Mouse (Mus musculus): Measurements from ENCODE around the gene Rgs6. TPM values are rescaled to one million over a fixed set of nuclear protein-coding genes. Genes with fewer than 3 reads are reported as not detected.

The Rgs6 gene
- polyA plus RNA-seq, 1 experiment: 2.9 TPM

DNA sequence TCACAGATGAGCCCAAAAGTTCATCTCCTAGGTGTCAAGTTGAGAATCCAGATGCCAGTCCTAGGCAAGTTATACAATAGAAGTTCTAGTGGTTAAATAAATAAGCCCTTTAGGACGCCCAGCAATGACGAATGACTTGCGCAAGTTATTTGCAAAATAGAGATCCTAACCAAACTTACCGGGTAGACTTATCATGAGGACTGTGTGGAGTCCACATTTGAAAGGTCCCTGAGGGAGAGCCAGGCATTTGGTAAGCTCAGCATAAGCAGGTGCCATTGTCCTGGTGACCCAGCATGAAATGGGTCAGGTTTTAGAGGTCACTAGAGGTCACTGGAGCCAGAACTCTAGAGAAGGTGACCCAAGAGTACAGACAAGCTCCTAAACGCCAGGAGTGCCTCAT is 467.6 kb downstream of the Rgs6 start:
- no peaks in the 10 kb centered on the region for H3K36me3 ChIP-seq (ENCODE audit: control insufficient read depth, insufficient read depth, low read length)
- no peak overlapping the region for H3K27ac ChIP-seq (ENCODE audit: insufficient read depth, low read depth, low read length)
- no peaks in the 10 kb centered on the region for H3K4me1 ChIP-seq (ENCODE audit: control insufficient read depth, insufficient read depth, low read length)
- 91% methylated on average over 5 of the region's 5 CpGs for WGBS
- TF ChIP-seq POLR2A (IDR thresholded peaks at IDR 0.05; ENCODE audit: low read depth, low read length) (no peak), CTCF (conservative IDR thresholded peaks at IDR 0.05; ENCODE audit: insufficient read depth, insufficient read length, low read depth, low read length) (no peak)
- no peak for DNase-seq
- H3K4me3 ChIP-seq (ENCODE audit: insufficient read depth, low read depth, low read length): no peak overlapping the region
- no peaks in the 10 kb centered on the region for H3K27me3 ChIP-seq (replicated peaks; ENCODE audit: control insufficient read depth, insufficient read depth, low read length)

DNA sequence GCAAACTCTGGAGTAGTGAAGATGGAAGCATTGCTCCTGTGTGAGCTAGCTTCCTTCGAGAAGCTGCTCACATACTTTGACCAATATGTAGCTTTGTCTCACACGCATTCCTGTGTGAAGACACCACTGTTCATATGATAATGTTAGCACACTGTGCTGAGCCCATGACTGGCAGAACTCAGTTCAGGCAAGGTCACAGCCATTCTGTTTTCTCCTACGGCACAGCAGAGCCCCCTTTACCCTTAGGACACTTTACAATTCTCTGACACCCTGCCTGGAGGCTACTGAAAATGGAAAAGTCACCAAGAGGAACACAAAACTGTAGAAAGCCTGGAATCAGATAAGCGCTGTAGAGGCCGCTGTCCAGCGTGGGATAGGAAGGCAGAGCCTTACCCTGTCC is 478.3 kb downstream of the Rgs6 start:
- no peak overlapping the region for H3K4me3 ChIP-seq (ENCODE audit: insufficient read depth, low read depth, low read length)
- TF ChIP-seq POLR2A (IDR thresholded peaks at IDR 0.05; ENCODE audit: low read depth, low read length): no peak
- no peak for TF ChIP-seq CTCF (conservative IDR thresholded peaks at IDR 0.05; ENCODE audit: insufficient read depth, insufficient read length, low read depth, low read length)
- no peak overlapping the region for H3K27ac ChIP-seq (ENCODE audit: insufficient read depth, low read depth, low read length)
- 86% methylated on average over 6 of the region's 6 CpGs for WGBS
- H3K36me3 ChIP-seq (ENCODE audit: control insufficient read depth, insufficient read depth, low read length): no peaks in the 10 kb centered on the region
- no peaks in the 10 kb centered on the region for H3K4me1 ChIP-seq (ENCODE audit: control insufficient read depth, insufficient read depth, low read length)
- no peak for DNase-seq
- H3K27me3 ChIP-seq (replicated peaks; ENCODE audit: control insufficient read depth, insufficient read depth, low read length): no peaks in the 10 kb centered on the region

GRCm38 (mm10) chr12:83070848-83071247 is 482.8 kb downstream of the Rgs6 start:
- Histone ChIP-seq H3K27ac (ENCODE audit: insufficient read depth, low read depth, low read length) (no peak overlapping the region), H3K27me3 (replicated peaks; ENCODE audit: control insufficient read depth, insufficient read depth, low read length) (no peaks in the 10 kb centered on the region), H3K4me3 (ENCODE audit: insufficient read depth, low read depth, low read length) (no peak overlapping the region), H3K36me3 (ENCODE audit: control insufficient read depth, insufficient read depth, low read length) (no peaks in the 10 kb centered on the region), H3K4me1 (ENCODE audit: control insufficient read depth, insufficient read depth, low read length) (no peaks in the 10 kb centered on the region)
- TF ChIP-seq POLR2A (IDR thresholded peaks at IDR 0.05; ENCODE audit: low read depth, low read length): no peak
- no peak for TF ChIP-seq CTCF (conservative IDR thresholded peaks at IDR 0.05; ENCODE audit: insufficient read depth, insufficient read length, low read depth, low read length)
- WGBS: 59% methylated on average over 5 of the region's 5 CpGs
- DNase-seq: no peak

DNA sequence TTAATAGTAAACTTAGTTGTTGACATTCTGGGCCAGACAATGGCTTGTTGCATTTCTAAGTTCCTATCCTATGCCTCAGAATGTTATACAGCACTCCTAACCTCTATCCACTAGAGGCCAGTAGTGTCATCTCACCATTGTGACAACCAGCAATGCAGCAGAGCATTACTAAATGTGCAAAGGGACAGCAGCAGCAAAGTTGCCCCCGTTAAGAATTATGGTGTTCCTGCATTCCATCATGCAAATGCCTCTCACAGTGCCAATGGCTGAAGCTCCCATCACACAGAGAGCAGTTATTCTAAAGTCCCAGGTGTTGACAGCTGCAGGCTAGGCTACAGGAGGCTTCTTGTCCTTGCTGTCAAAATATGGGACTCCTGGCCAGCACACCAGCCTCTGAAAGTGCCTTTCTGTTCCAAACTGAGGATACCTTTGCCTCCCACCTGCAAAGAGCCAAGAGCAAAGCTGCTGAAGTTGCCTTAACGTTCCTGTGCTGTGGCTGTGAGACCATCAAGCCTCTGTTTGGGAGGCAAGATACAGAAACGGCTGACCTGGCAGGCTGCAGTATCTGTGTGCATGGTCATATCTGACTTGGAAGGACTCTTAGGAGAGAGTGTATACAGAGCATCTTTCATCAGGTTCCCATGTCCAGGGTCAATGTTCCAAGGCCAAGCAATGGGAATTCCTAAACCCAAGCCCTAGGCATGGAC is 484.2 kb downstream of the Rgs6 start:
- H3K36me3 ChIP-seq (ENCODE audit: control insufficient read depth, insufficient read depth, low read length): no peaks in the 10 kb centered on the region
- DNase-seq: peak; percentile 20
- no peak overlapping the region for H3K4me3 ChIP-seq (ENCODE audit: insufficient read depth, low read depth, low read length)
- TF ChIP-seq POLR2A (IDR thresholded peaks at IDR 0.05; ENCODE audit: low read depth, low read length) (no peak), CTCF (conservative IDR thresholded peaks at IDR 0.05; ENCODE audit: insufficient read depth, insufficient read length, low read depth, low read length) (0 out of 2 replicates have a peak, but pooled peaks have one; percentile 12)
- H3K27ac ChIP-seq (ENCODE audit: insufficient read depth, low read depth, low read length): no peak overlapping the region
- no peaks in the 10 kb centered on the region for H3K4me1 ChIP-seq (ENCODE audit: control insufficient read depth, insufficient read depth, low read length)
- 39% methylated on average over 3 of the region's 3 CpGs for WGBS
- H3K27me3 ChIP-seq (replicated peaks; ENCODE audit: control insufficient read depth, insufficient read depth, low read length): no peaks in the 10 kb centered on the region

GRCm38 (mm10) chr12:83072951-83073878 is 485.1 kb downstream of the Rgs6 start:
- Histone ChIP-seq H3K4me3 (ENCODE audit: insufficient read depth, low read depth, low read length) (no peak overlapping the region), H3K36me3 (ENCODE audit: control insufficient read depth, insufficient read depth, low read length) (no peaks in the 10 kb centered on the region), H3K4me1 (ENCODE audit: control insufficient read depth, insufficient read depth, low read length) (no peaks in the 10 kb centered on the region), H3K27ac (ENCODE audit: insufficient read depth, low read depth, low read length) (no peak overlapping the region), H3K27me3 (replicated peaks; ENCODE audit: control insufficient read depth, insufficient read depth, low read length) (no peaks in the 10 kb centered on the region)
- 52% methylated on average over 13 of the region's 13 CpGs for WGBS
- peak; percentile 10 for DNase-seq
- TF ChIP-seq POLR2A (IDR thresholded peaks at IDR 0.05; ENCODE audit: low read depth, low read length): no peak
- no peak for TF ChIP-seq CTCF (conservative IDR thresholded peaks at IDR 0.05; ENCODE audit: insufficient read depth, insufficient read length, low read depth, low read length)

GRCm38 (mm10) chr12:83073879-83074368 is 485.8 kb downstream of the Rgs6 start:
- Histone ChIP-seq H3K27ac (ENCODE audit: insufficient read depth, low read depth, low read length) (no peak overlapping the region), H3K4me3 (ENCODE audit: insufficient read depth, low read depth, low read length) (no peak overlapping the region), H3K36me3 (ENCODE audit: control insufficient read depth, insufficient read depth, low read length) (no peaks in the 10 kb centered on the region), H3K27me3 (replicated peaks; ENCODE audit: control insufficient read depth, insufficient read depth, low read length) (no peaks in the 10 kb centered on the region), H3K4me1 (ENCODE audit: control insufficient read depth, insufficient read depth, low read length) (no peaks in the 10 kb centered on the region)
- WGBS: 83% methylated on average over 6 of the region's 6 CpGs
- no peak for DNase-seq
- TF ChIP-seq CTCF (conservative IDR thresholded peaks at IDR 0.05; ENCODE audit: insufficient read depth, insufficient read length, low read depth, low read length) (no peak), POLR2A (IDR thresholded peaks at IDR 0.05; ENCODE audit: low read depth, low read length) (no peak)

- H3K4me1 ChIP-seq (ENCODE audit: control insufficient read depth, insufficient read depth, low read length): no peaks in the 10 kb centered on the region
- H3K4me3 ChIP-seq (ENCODE audit: insufficient read depth, low read depth, low read length): no peak overlapping the region
- no peak for DNase-seq
- WGBS: 91% methylated on average over 3 of the region's 3 CpGs
- TF ChIP-seq POLR2A (IDR thresholded peaks at IDR 0.05; ENCODE audit: low read depth, low read length): no peak
- no peak for TF ChIP-seq CTCF (conservative IDR thresholded peaks at IDR 0.05; ENCODE audit: insufficient read depth, insufficient read length, low read depth, low read length)
- no peak overlapping the region for H3K27ac ChIP-seq (ENCODE audit: insufficient read depth, low read depth, low read length)
- no peaks in the 10 kb centered on the region for H3K27me3 ChIP-seq (replicated peaks; ENCODE audit: control insufficient read depth, insufficient read depth, low read length)
- H3K36me3 ChIP-seq (ENCODE audit: control insufficient read depth, insufficient read depth, low read length): no peaks in the 10 kb centered on the region
Observed at GRCm38 (mm10) chr12:83076179-83076578, 488.1 kb downstream of the Rgs6 start.

Measured in kidney, adult 2 months (tissue).